Mouse (Mus musculus): ENCODE measurements at regions not wholly inside any gene's neighbourhood (a gene's known extent, or its start where the extent isn't known, plus 50 kb on each side); places are given as distances from the start of the nearest gene placed in this dataset.

- TF ChIP-seq CTCF (IDR thresholded peaks at IDR 0.05; ENCODE audit: borderline replicate concordance, control insufficient read depth, extremely low read depth, insufficient read depth, low read length, poor library complexity) (no peak), POLR2A (IDR thresholded peaks at IDR 0.05; ENCODE audit: control insufficient read depth, extremely low read depth, insufficient read depth, low read length, poor library complexity) (no peak)
These were observed 409.7 kb upstream of the Alcam start for GRCm38 (mm10) chr16:52863554-52863953.
